Mouse (Mus musculus) liver, adult 2 months (tissue): ENCODE measurements around the gene F2rl3.

ENCODE experiments used
- CTCF ChIP-seq: fragments of 200-500 bp; IDR thresholded peaks from 2 replicates; pipeline ENCODE4 v1.5.1; 2011; ENCODE audit warnings: low read depth, low read length, control low read depth
- POLR2A ChIP-seq: fragments of 200-500 bp; IDR thresholded peaks from 2 replicates; pipeline ENCODE4 v1.6.1; 2011; ENCODE audit warnings: low read length, control low read depth; ENCODE audit not compliant: insufficient read depth; ENCODE audit errors: extremely low read depth

DNA sequence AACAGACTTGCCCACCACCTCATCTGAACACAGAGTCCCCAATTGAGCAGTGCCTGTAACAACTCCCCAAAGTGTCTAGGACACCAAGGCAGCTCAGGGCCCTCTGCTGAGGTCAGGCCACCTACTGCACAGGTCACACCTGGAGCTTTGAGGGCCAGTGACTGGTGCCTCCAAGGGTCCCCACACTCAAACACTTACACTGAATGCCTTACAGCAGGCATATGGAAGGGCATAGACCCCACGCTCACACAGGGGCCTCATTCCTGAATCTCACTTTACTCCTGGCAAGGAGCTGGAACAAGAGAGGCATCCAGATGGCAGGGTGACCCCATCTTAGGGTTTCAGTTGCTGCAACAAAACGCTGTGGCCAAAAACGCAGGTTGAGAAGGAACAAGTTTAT lies 1.5 kb upstream of the F2rl3 start:
- TF ChIP-seq POLR2A (no peak), CTCF (no peak)
